ENCODE assay signal across 8 mouse cellular contexts in the genomic region with DNA sequence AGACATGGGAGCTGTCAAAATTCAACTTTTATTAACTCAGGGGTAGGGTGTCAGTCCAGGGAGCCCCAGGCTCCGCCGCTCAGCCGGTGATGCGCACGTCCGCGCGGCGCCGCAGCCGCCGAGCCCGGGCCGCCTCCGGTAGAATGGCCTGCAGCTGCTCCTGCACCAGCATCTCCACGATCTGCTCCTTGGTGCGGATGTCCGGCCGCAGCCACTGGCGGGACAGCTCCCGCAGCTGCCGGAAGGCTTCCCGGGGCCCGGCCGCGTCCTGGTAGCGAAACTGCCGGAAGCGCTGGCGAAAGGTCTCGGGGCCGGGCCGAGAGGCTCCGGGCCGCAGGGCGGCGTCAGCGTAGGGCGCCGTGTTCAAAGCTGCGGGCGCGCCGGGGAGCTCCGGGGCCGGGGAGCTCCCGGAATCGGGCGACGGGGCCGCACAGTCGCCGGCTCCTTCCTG. TPM values are rescaled to one million over a fixed set of nuclear protein-coding genes. Genes with fewer than 3 reads are reported as not detected.
DNase-seq lines count a peak whose midpoint lies in the region; ATAC-seq and TF ChIP-seq lines count a peak whose summit lies in the region.

No protein-coding gene starts in this region.

- H3K27ac ChIP-seq in ES-E14 (ENCODE audit: insufficient read depth, low read depth, low read length, poor library complexity, severe bottlenecking), result peak overlapping the region; percentile 65
- peak overlapping the region; percentile 96 for H3K27ac ChIP-seq in forebrain, embryonic 13.5 days
- H3K27ac ChIP-seq in lung, embryonic 14.5 days (ENCODE audit: low read depth), result peak overlapping the region; percentile 98

- H3K27me3 ChIP-seq in forebrain, embryonic 13.5 days, result no peaks in the 10 kb centered on the region
- H3K27me3 ChIP-seq in lung, embryonic 14.5 days (ENCODE audit: insufficient read depth, low read length), result no peaks in the 10 kb centered on the region

- H3K4me3 ChIP-seq in ES-E14 (ENCODE audit: insufficient read depth in 1 of 2, low read depth in 1 of 2, low read length in 2 of 2, poor library complexity in 1 of 2, severe bottlenecking in 1 of 2), result peak overlapping the region; percentile 80 to 82
- H3K4me3 ChIP-seq in forebrain, embryonic 13.5 days, result peak overlapping the region; percentile 88
- peak overlapping the region; percentile 93 for H3K4me3 ChIP-seq in lung, embryonic 14.5 days (ENCODE audit: low read depth, low read length)

- H3K4me2 ChIP-seq in forebrain, embryonic 13.5 days, result peak overlapping the region; percentile 89
- H3K4me2 ChIP-seq in lung, embryonic 14.5 days, result peak overlapping the region; percentile 87

- H3K36me3 ChIP-seq in ES-E14 (ENCODE audit: control insufficient read depth, insufficient read depth, low read length, poor library complexity, severe bottlenecking), result peaks cover 8% of the 10 kb centered on the region; the same call in 1 of the 2 replicates
- peaks cover 11% of the 10 kb centered on the region for H3K36me3 ChIP-seq in forebrain, embryonic 13.5 days (ENCODE audit: poor library complexity, severe bottlenecking)
- peaks cover 20% of the 10 kb centered on the region for H3K36me3 ChIP-seq in lung, embryonic 14.5 days (ENCODE audit: insufficient read depth)

- under 1% methylated on average over 53 of the region's 53 CpGs for WGBS in forebrain, embryonic 13.5 days
- under 1% methylated on average over 53 of the region's 53 CpGs for WGBS in lung, embryonic 14.5 days

- ATAC-seq in forebrain, embryonic 13.5 days, result peak; percentile 36
- peak; percentile 71 for ATAC-seq in lung, embryonic 14.5 days (ENCODE audit: insufficient read depth)

- H3K4me1 ChIP-seq in ES-E14 (ENCODE audit: control insufficient read depth in 2 of 2, insufficient read depth in 2 of 2, low read length in 2 of 2, poor library complexity in 1 of 2), result 0 out of 4 replicates have a peak, but pooled peaks cover 0 to 2% of the 10 kb centered on the region in 2 experiments
- H3K4me1 ChIP-seq in forebrain, embryonic 13.5 days, result peaks cover 12% of the 10 kb centered on the region
- H3K4me1 ChIP-seq in lung, embryonic 14.5 days (ENCODE audit: insufficient read depth), result peaks cover 3% of the 10 kb centered on the region

- intact Hi-C loops in heart, postnatal 10 days (cut with DNase I), result no loop called here

- no peak for DNase-seq in ES-E14 (ENCODE audit: low read depth, low spot score)
- DNase-seq in brain, adult 2 months (ENCODE audit: low read depth, low spot score), result peak; percentile 61
- DNase-seq in heart, postnatal 10 days, result peak; percentile 80 to 83
- DNase-seq in kidney, postnatal 36 days, result peak; percentile 70 to 85
- DNase-seq in lung, embryonic 14.5 days, result peak; percentile 72
- peak; percentile 52 for DNase-seq in ovary, postnatal 10 days (ENCODE audit: low spot score)
- DNase-seq in urinary bladder, adult 2 months (ENCODE audit: low spot score), result peak; percentile 70

- no peaks in the 10 kb centered on the region for H3K9me3 ChIP-seq in ES-E14 (ENCODE audit: control insufficient read depth, insufficient read depth, low read depth, low read length)
- no peaks in the 10 kb centered on the region for H3K9me3 ChIP-seq in forebrain, embryonic 13.5 days (replicated peaks)
- no peaks in the 10 kb centered on the region for H3K9me3 ChIP-seq in lung, embryonic 14.5 days (ENCODE audit: low read depth, low read length)

- peak overlapping the region; percentile 83 for H3K9ac ChIP-seq in ES-E14 (ENCODE audit: insufficient read depth, low read depth, low read length, poor library complexity, severe bottlenecking)
- H3K9ac ChIP-seq in forebrain, embryonic 13.5 days, result peak overlapping the region; percentile 96
- peak overlapping the region; percentile 89 for H3K9ac ChIP-seq in lung, embryonic 14.5 days

- TF ChIP-seq CTCF in lung, embryonic 14.5 days (IDR thresholded peaks at IDR 0.05; ENCODE audit: low read depth), result no peak

- in situ Hi-C loops in ES-E14 (cut with MboI; ENCODE audit: low sequenced_read_pairs in 2 of 2, unreplicated experiment in 2 of 2), result no loop called here

TF ChIP-seq in ES-E14, 5 proteins besides CTCF, POLR2A, EP300 and RAD21:
- TF ChIP-seq HCFC1 (IDR thresholded peaks at IDR 0.05; ENCODE audit: borderline replicate concordance, insufficient read depth, low read length), result no peak
- 0 out of 2 replicates have a peak, but pooled peaks have one; percentile 32 for TF ChIP-seq ZNF384 (IDR thresholded peaks at IDR 0.05; ENCODE audit: low read depth, low read length)
- TF ChIP-seq ZC3H11A (IDR thresholded peaks at IDR 0.05; ENCODE audit: borderline replicate concordance, low read depth, low read length), result no peak
- no peak for TF ChIP-seq CHD2 (IDR thresholded peaks at IDR 0.05; ENCODE audit: low read depth, low read length)
- TF ChIP-seq MAFK (IDR thresholded peaks at IDR 0.05; ENCODE audit: insufficient read depth, low read depth, low read length), result no peak

RNA-seq across cellular contexts. Expression of a gene that starts 0.2 kb away (rescaled TPM):
- total RNA-seq in ES-E14 (2012; rRNA removed), result 1.6 and 2.9 TPM in 2 replicates
- 5.4 and 5.7 TPM in 2 replicates for polyA plus RNA-seq in forebrain, embryonic 13.5 days (2015; fragmentation: Nextera tagmentation; extraction: Ambion mirVana)
- total RNA-seq in heart, postnatal 10 days (2021), result 1 to 10 TPM in 1 of 2 experiments, under 1 TPM in 1; 0.81 to 1.1 TPM
- 3.5 and 3.9 TPM in 2 replicates for polyA plus RNA-seq in lung, embryonic 14.5 days (2014; fragmentation: Nextera tagmentation; extraction: Ambion mirVana)
- polyA plus RNA-seq in urinary bladder, adult 2 months (2012; rRNA removed), result 3.4 and 4.5 TPM in 2 replicates

RNA-seq across cellular contexts. Expression of a gene that starts 0.6 kb away (rescaled TPM):
- 26.0 and 27.9 TPM in 2 replicates for total RNA-seq in ES-E14 (2012; rRNA removed)
- polyA plus RNA-seq in forebrain, embryonic 13.5 days (2015; fragmentation: Nextera tagmentation; extraction: Ambion mirVana), result 72.2 and 85.3 TPM in 2 replicates
- 10 to 100 TPM; 85.3 to 96.6 TPM for total RNA-seq in heart, postnatal 10 days (2021)
- polyA plus RNA-seq in lung, embryonic 14.5 days (2014; fragmentation: Nextera tagmentation; extraction: Ambion mirVana), result 61.0 and 66.3 TPM in 2 replicates
- polyA plus RNA-seq in urinary bladder, adult 2 months (2012; rRNA removed), result 71.0 and 72.5 TPM in 2 replicates
